Mouse (Mus musculus): ENCODE measurements around the gene Aass. TPM values are rescaled to one million over a fixed set of nuclear protein-coding genes. Genes with fewer than 3 reads are reported as not detected.
"Not testable (repeated sequence)": the region's sequence is repeated elsewhere in the genome, so short reads cannot be mapped to it uniquely, and the experiment has no call there.

Aass gene
- polyA plus RNA-seq, 1 experiment from 2014 or later, result 0.76 TPM

DNA sequence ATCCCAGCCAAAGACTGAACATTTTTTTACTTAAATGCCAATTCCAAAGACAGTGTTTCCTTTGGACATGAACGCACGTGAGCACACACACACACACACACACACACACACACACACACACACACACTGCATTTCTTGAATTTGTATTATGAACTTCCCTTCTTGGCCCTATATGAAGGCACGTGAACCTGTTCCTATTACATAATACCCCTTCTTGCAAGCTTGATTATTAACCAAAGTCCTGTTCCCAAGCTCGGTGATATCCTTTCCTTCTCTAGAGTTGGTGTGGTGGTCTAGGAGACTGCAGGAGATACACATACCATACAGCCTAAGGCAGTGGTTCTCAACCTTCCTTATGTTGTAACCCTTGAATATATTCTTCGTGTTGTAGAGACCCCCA is 7.0 kb downstream of the Aass start:
- Histone ChIP-seq H3K9me3 (ENCODE audit: control insufficient read depth, low read length) (no peaks in the 10 kb centered on the region), H3K4me1 (replicated peaks; ENCODE audit: control insufficient read depth, insufficient read depth, low read length) (no peaks in the 10 kb centered on the region), H3K36me3 (ENCODE audit: control insufficient read depth, insufficient read depth) (no peaks in the 10 kb centered on the region), H3K4me3 (replicated peaks; ENCODE audit: low read length) (no peak overlapping the region), H3K27me3 (replicated peaks; ENCODE audit: control insufficient read depth, insufficient read depth, low read length) (no peaks in the 10 kb centered on the region), H3K9ac (replicated peaks; ENCODE audit: low read depth, low read length) (no peak overlapping the region), H3K27ac (ENCODE audit: low read length) (no peak overlapping the region), H3K4me2 (ENCODE audit: low read length) (no peak overlapping the region)
- no peak for ATAC-seq
- 90% methylated on average over 5 of the region's 5 CpGs for WGBS

DNA sequence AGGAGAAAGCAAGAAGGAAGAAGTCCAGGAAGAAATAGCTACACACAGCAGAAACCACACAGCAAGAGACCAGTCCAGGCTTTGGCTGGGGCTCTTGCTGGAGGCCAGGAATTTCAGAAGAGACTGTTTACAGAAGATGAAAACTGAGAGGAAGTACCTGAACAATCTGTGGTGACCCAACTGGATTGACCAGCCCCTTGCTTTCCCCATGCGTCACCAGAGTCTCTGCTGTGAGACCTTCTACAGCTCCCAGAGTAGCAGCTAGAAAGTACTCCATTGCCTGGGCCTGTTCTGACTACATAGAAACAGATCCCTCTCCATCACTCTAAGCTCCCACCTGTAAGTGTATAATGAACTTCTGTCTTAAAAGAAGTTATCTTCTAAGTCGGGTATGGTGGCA is 8.0 kb downstream of the Aass start:
- Histone ChIP-seq H3K9ac (replicated peaks; ENCODE audit: low read depth, low read length) (no peak overlapping the region), H3K36me3 (ENCODE audit: control insufficient read depth, insufficient read depth) (no peaks in the 10 kb centered on the region), H3K4me2 (ENCODE audit: low read length) (no peak overlapping the region), H3K4me3 (replicated peaks; ENCODE audit: low read length) (no peak overlapping the region), H3K27me3 (replicated peaks; ENCODE audit: control insufficient read depth, insufficient read depth, low read length) (no peaks in the 10 kb centered on the region), H3K27ac (ENCODE audit: low read length) (no peak overlapping the region), H3K4me1 (replicated peaks; ENCODE audit: control insufficient read depth, insufficient read depth, low read length) (no peaks in the 10 kb centered on the region), H3K9me3 (ENCODE audit: control insufficient read depth, low read length) (no peaks in the 10 kb centered on the region)
- no peak for ATAC-seq
- 79% methylated on average over 2 of the region's 2 CpGs for WGBS

DNA sequence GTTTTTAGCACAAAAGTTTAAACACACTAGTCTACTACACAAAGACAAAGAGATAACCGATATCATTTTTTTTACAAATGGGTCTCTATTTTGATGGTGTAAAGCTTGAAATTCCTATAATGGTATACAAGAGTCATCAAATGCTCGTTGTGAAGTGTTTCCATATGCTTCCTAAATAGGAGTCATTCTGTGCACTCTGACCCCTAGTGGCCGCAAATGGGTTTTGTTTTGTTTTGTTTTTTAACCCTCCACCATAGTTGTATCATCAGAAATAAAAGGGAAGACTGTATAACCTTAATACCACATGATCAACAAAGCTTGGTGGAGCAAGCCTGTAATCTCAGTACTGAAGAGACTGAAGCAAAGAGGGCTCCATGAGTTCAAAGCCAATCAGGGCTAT is 9.9 kb downstream of the Aass start:
- H3K27ac ChIP-seq (ENCODE audit: low read length), result no peak overlapping the region
- no peaks in the 10 kb centered on the region for H3K27me3 ChIP-seq (replicated peaks; ENCODE audit: control insufficient read depth, insufficient read depth, low read length)
- H3K9ac ChIP-seq (replicated peaks; ENCODE audit: low read depth, low read length), result no peak overlapping the region
- H3K4me3 ChIP-seq (replicated peaks; ENCODE audit: low read length), result no peak overlapping the region
- H3K36me3 ChIP-seq (ENCODE audit: control insufficient read depth, insufficient read depth), result no peaks in the 10 kb centered on the region
- H3K4me2 ChIP-seq (ENCODE audit: low read length), result no peak overlapping the region
- WGBS, result 44% methylated on average over 3 of the region's 3 CpGs
- ATAC-seq, result no peak
- H3K4me1 ChIP-seq (replicated peaks; ENCODE audit: control insufficient read depth, insufficient read depth, low read length), result no peaks in the 10 kb centered on the region
- no peaks in the 10 kb centered on the region for H3K9me3 ChIP-seq (ENCODE audit: control insufficient read depth, low read length)

DNA sequence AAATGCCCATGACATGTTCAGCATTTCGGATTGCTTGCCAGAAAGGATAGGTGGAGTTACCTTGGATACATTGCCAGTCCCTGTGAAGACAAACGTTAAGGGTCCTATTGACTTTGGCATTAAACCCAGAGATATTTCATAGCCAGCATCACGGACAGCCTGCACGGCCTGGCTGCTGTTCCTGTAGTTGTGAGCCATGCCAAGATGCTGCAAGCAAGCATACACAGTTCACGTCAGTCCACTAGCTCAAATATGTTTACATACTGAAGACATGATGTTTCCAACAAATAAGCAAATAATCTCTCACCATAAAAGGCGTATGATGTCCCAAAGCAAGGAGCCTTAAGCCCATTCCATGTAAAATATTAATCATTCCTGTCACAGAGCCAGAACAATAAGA is 18.0 kb downstream of the Aass start:
- WGBS, result 72% methylated on average over 6 of the region's 6 CpGs
- Histone ChIP-seq H3K27ac (ENCODE audit: low read length) (no peak overlapping the region), H3K27me3 (replicated peaks; ENCODE audit: control insufficient read depth, insufficient read depth, low read length) (no peaks in the 10 kb centered on the region), H3K4me1 (replicated peaks; ENCODE audit: control insufficient read depth, insufficient read depth, low read length) (no peaks in the 10 kb centered on the region), H3K9ac (replicated peaks; ENCODE audit: low read depth, low read length) (no peak overlapping the region), H3K36me3 (ENCODE audit: control insufficient read depth, insufficient read depth) (no peaks in the 10 kb centered on the region), H3K4me3 (replicated peaks; ENCODE audit: low read length) (no peak overlapping the region), H3K4me2 (ENCODE audit: low read length) (no peak overlapping the region), H3K9me3 (ENCODE audit: control insufficient read depth, low read length) (no peaks in the 10 kb centered on the region)
- no peak for ATAC-seq

DNA sequence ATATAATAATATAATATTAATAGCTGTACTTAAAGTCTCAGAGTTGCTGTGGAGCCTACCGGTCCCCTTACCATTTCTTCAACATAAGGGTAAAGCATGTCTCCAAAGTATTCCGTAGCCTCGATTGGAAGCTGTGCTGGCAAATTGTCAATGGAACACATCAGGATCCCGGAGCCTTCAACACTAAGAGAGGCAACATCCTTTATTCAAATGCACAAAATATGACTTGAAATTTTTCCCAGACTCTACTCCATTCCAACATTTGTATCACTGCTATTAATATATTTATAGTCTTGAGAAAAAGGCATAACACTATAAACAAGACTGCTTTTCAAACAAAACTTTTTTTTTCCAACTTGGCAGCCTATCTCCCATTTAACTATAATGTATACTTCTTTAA is 25.7 kb downstream of the Aass start:
- WGBS, result 84% methylated on average over 4 of the region's 4 CpGs
- no peaks in the 10 kb centered on the region for H3K36me3 ChIP-seq (ENCODE audit: control insufficient read depth, insufficient read depth)
- no peaks in the 10 kb centered on the region for H3K4me1 ChIP-seq (replicated peaks; ENCODE audit: control insufficient read depth, insufficient read depth, low read length)
- no peak overlapping the region for H3K4me2 ChIP-seq (ENCODE audit: low read length)
- H3K9ac ChIP-seq (replicated peaks; ENCODE audit: low read depth, low read length), result no peak overlapping the region
- ATAC-seq, result no peak
- no peaks in the 10 kb centered on the region for H3K9me3 ChIP-seq (ENCODE audit: control insufficient read depth, low read length)
- H3K27me3 ChIP-seq (replicated peaks; ENCODE audit: control insufficient read depth, insufficient read depth, low read length), result no peaks in the 10 kb centered on the region
- no peak overlapping the region for H3K27ac ChIP-seq (ENCODE audit: low read length)
- no peak overlapping the region for H3K4me3 ChIP-seq (replicated peaks; ENCODE audit: low read length)

DNA sequence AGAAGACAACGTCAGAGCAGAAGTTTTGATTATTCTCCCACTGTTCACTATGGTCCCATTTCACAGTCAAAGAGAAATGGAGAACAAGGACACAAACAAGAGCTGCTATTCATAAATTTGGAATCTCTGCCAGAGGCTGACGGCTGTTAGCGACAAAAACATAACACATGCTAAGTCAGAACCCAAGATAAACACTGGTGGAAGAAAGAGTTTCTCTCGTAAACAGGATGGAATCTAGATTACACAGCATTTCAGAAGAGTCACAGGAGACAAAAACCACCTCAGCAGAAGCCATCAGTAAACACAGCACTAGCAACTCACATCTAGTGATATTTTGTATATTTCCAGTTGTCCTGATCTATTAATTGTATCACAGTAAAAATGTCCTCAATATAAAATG is 26.4 kb downstream of the Aass start:
- Histone ChIP-seq H3K36me3 (ENCODE audit: control insufficient read depth, insufficient read depth) (no peaks in the 10 kb centered on the region), H3K9me3 (ENCODE audit: control insufficient read depth, low read length) (no peaks in the 10 kb centered on the region), H3K9ac (replicated peaks; ENCODE audit: low read depth, low read length) (no peak overlapping the region), H3K4me3 (replicated peaks; ENCODE audit: low read length) (no peak overlapping the region), H3K27me3 (replicated peaks; ENCODE audit: control insufficient read depth, insufficient read depth, low read length) (no peaks in the 10 kb centered on the region), H3K27ac (ENCODE audit: low read length) (no peak overlapping the region), H3K4me2 (ENCODE audit: low read length) (no peak overlapping the region), H3K4me1 (replicated peaks; ENCODE audit: control insufficient read depth, insufficient read depth, low read length) (no peaks in the 10 kb centered on the region)
- 64% methylated on average over 4 of the region's 4 CpGs for WGBS
- no peak for ATAC-seq

DNA sequence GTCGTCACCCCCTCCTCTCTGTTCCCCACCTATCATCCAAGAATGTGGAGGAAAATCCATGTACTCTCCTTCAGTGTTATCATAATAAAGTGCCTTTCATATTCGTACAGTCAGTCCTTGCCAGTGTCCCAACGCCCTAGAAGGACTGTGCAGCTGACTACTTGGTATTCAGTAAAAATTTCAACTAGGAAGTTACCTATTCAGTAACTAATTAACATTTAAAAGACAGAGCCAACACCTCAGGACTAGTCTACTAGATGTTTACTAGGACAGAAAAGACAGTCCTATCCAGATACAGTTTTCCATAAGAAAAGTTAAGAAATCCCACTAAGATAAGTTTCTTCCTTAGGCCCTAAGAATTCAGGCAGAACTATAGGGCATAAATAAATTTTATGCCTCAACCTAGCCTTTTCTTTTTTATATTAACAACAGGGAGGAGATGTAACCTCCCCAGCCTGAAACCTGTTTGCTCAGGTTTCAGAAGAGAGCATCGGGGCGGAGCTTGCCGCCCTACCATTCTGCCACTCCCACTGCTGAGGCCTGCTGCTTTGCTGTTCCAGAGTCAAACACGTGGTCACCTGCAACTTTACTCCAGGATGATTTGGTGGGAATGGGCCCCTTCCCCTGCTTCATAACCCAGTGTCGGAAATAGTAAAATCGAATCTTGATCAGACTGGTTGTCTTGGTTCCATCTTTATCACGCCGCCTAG is 42.3 kb downstream of the Aass start:
- H3K4me3 ChIP-seq (replicated peaks; ENCODE audit: low read length), result not testable (repeated sequence)
- 93% methylated on average over 11 of the region's 11 CpGs for WGBS

DNA sequence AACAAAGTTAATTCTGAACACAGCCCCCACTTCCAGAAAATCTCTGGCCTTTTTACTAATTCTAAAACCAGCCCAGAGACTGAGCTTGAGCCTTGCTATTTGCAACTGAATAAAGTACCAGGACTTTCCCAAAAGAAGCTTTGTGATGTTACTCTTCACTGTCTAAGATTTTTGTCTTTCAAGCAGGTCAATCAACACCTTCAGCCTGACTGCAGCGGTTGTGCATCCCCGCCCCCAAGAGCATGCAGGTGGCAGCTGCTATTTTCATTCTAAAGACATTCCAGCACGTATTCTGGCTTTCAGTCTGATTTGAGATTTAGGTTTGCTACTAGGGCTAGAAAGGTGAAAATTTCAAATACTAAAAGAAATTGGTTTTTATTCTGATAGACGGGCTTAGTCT is 43.5 kb downstream of the Aass start:
- H3K4me2 ChIP-seq (ENCODE audit: low read length); H3K27ac ChIP-seq (ENCODE audit: low read length); H3K4me3 ChIP-seq (replicated peaks; ENCODE audit: low read length); H3K36me3 ChIP-seq (ENCODE audit: control insufficient read depth, insufficient read depth); H3K27me3 ChIP-seq (replicated peaks; ENCODE audit: control insufficient read depth, insufficient read depth, low read length); H3K9me3 ChIP-seq (ENCODE audit: control insufficient read depth, low read length); ATAC-seq; H3K9ac ChIP-seq (replicated peaks; ENCODE audit: low read depth, low read length); H3K4me1 ChIP-seq (replicated peaks; ENCODE audit: control insufficient read depth, insufficient read depth, low read length): not testable (repeated sequence)
- whole genome bisulfite sequencing, result 82% methylated on average over 4 of the region's 4 CpGs

More for the DNA sequence above, 42.3 kb downstream of the Aass start:
- not testable (repeated sequence) for H3K36me3 ChIP-seq (ENCODE audit: control insufficient read depth, insufficient read depth); H3K9me3 ChIP-seq (ENCODE audit: control insufficient read depth, low read length); ATAC-seq; H3K4me2 ChIP-seq (ENCODE audit: low read length); H3K27me3 ChIP-seq (replicated peaks; ENCODE audit: control insufficient read depth, insufficient read depth, low read length); H3K4me1 ChIP-seq (replicated peaks; ENCODE audit: control insufficient read depth, insufficient read depth, low read length); H3K9ac ChIP-seq (replicated peaks; ENCODE audit: low read depth, low read length); H3K27ac ChIP-seq (ENCODE audit: low read length)

DNA sequence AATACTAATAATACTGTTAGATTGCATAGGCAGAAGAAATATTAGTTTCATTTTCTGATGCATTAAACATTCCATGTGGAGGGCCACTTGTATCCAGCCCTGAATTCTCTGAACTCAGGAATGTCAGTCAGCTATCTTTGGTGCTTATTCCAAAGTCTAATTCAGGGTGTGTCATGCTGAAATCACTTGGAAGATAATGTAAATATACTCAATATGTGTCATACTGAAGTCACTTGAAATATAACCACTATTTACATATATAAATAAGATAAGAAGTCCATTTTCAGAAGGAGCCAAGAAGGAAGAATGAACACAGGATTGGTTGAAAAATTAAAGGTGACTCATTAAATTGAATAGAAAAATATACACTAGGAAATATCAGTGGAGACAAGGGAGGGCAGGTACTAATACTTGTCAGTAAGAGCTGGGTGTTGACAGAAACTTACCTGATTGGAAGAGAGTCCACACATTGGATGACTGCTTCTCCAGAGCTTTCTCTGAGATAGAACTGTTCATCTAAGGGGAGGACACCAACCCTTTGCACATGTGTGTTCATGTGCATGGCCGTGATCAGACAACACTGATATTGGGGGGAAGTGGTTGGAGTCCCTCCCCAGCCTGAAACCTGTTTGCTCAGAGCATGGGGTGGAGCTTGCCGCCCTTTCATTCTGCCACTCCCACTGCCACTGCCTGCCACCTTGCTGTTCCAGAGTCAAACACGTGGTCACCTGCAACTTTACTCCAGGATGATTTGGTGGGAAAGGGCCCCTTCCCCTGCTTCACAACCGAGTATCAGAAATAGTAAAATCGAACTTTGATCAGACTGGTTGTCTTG is 48.0 kb downstream of the Aass start:
- 94% methylated on average over 5 of the region's 5 CpGs for WGBS
- ATAC-seq, result no peak
- no peak overlapping the region for H3K4me3 ChIP-seq (replicated peaks; ENCODE audit: low read length)
- no peak overlapping the region for H3K9ac ChIP-seq (replicated peaks; ENCODE audit: low read depth, low read length)
- H3K27me3 ChIP-seq (replicated peaks; ENCODE audit: control insufficient read depth, insufficient read depth, low read length), result no peaks in the 10 kb centered on the region
- H3K9me3 ChIP-seq (ENCODE audit: control insufficient read depth, low read length), result no peaks in the 10 kb centered on the region; the same call in 1 of the 2 replicates
- H3K4me2 ChIP-seq (ENCODE audit: low read length), result no peak overlapping the region
- no peaks in the 10 kb centered on the region for H3K36me3 ChIP-seq (ENCODE audit: control insufficient read depth, insufficient read depth)
- no peaks in the 10 kb centered on the region for H3K4me1 ChIP-seq (replicated peaks; ENCODE audit: control insufficient read depth, insufficient read depth, low read length)
- no peak overlapping the region for H3K27ac ChIP-seq (ENCODE audit: low read length)
